Mouse (Mus musculus) limb, embryonic 14.5 days (tissue): ENCODE results near the gene Osbpl11. TPM values are rescaled to one million over a fixed set of nuclear protein-coding genes. Genes with fewer than 3 reads are reported as not detected.

ENCODE experiments used
- ATAC-seq: fragments of 200-750 bp; cut with Nextera tagmentation; 2 replicates; pipeline ENCODE4 v1.8.0; 2017; ENCODE audit warnings: low read depth, moderate number of reproducible peaks, moderate TSS enrichment; ENCODE audit not compliant: low FRiP score
- DNase-seq: peaks from one replicate; pipeline ENCODE4 v3.0.0-alpha.2; 2015; ENCODE audit warnings: low spot score
- H3K27ac ChIP-seq: fragments of 300-500 bp; sonication (generic); replicated peaks from 2 replicates; pipeline ENCODE4 v1.5.1; 2014; ENCODE audit warnings: low read depth, mild to moderate bottlenecking, low read length, moderate library complexity, mixed read lengths
- H3K27me3 ChIP-seq: fragments of 300-500 bp; sonication (generic); 2 replicates; pipeline ENCODE4 v1.6.1; 2014; ENCODE audit warnings: low read length, mixed read lengths; ENCODE audit not compliant: control insufficient read depth, insufficient read depth
- H3K36me3 ChIP-seq: fragments of 300-500 bp; sonication (generic); 2 replicates; pipeline ENCODE4 v1.6.1; 2014; ENCODE audit warnings: mild to moderate bottlenecking, low read length, moderate library complexity, mixed read lengths; ENCODE audit not compliant: control insufficient read depth, insufficient read depth
- H3K4me1 ChIP-seq: fragments of 300-500 bp; sonication (generic); 2 replicates; pipeline ENCODE4 v1.6.1; 2014; ENCODE audit warnings: antibody characterized with exemption, low read length, mixed read lengths; ENCODE audit not compliant: control insufficient read depth, insufficient read depth
- H3K4me2 ChIP-seq: fragments of 300-500 bp; sonication (generic); replicated peaks from 2 replicates; pipeline ENCODE4 v1.6.1; 2014; ENCODE audit warnings: low read depth, mild to moderate bottlenecking, low read length, moderate library complexity; ENCODE audit not compliant: severe bottlenecking
- H3K4me3 ChIP-seq: fragments of 300-500 bp; sonication (generic); replicated peaks from 2 replicates; pipeline ENCODE4 v1.5.1; 2014; ENCODE audit warnings: low read length
- H3K9ac ChIP-seq: fragments of 300-500 bp; sonication (generic); 2 replicates; pipeline ENCODE4 v1.6.1; 2014; ENCODE audit warnings: mild to moderate bottlenecking, low read depth, low read length, moderate library complexity; ENCODE audit not compliant: severe bottlenecking
- H3K9me3 ChIP-seq: fragments of 300-500 bp; sonication (generic); 2 replicates; pipeline ENCODE4 v1.6.1; 2016; ENCODE audit warnings: low read length; ENCODE audit not compliant: control insufficient read depth
- POLR2A ChIP-seq: fragments of 200-500 bp; IDR thresholded peaks from 2 replicates; pipeline ENCODE4 v1.8.0; 2012; ENCODE audit warnings: inconsistent platforms, mild to moderate bottlenecking, moderate library complexity, borderline replicate concordance; ENCODE audit not compliant: insufficient read depth, insufficient read length; ENCODE audit errors: extremely low read depth
- WGBS: fragments of 180-500 bp; shearing (Covaris S2); extraction: QIAGEN DNeasy Blood & Tissue Kit; methylation state at CpG from one replicate; pipeline ENCODE4 v1.1.7; 2014; 5-methylcytosine and 5-hydroxymethylcytosine counted together
- polyA plus RNA-seq, 2 experiments: library from polyadenylated mRNA; depleted of rRNA in 1 of 2; stranded (reverse) in 1 of 2; unstranded in 1 of 2; fragments of >200 nt; fragmentation: Nextera tagmentation in 1 of 2; extraction: Ambion mirVana in 1 of 2; gene quantifications; 2 replicates each; pipeline versions ENCODE4 v1.2.1 to v1.2.3; 2012 to 2014

The Osbpl11 gene
- polyA plus RNA-seq, 2 experiments, result 14.6 to 20.6 TPM

DNA sequence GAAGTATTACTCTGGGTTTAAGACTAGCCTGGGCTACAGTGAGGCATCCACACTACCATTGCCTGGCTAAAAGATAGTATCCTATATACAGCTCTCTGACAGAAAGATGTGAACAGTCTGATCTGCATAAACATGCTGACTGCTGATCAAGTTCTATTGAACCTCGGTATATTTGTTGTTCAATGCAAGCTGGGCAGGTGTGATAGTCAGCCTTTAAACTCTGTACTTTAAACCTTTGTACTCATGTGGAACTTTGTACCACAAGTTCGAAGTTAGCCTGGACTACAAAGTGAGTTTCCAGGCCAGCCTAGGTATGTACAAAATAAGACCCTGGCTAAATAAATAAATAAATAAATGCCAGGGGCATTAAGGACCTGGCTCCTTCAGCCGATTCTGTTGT, 37.6 kb downstream of the Osbpl11 start:
- Histone ChIP-seq H3K9ac (no peak overlapping the region), H3K4me1 (no peaks in the 10 kb centered on the region), H3K4me2 (no peak overlapping the region), H3K27ac (no peak overlapping the region), H3K9me3 (no peaks in the 10 kb centered on the region), H3K36me3 (peaks cover 55% of the 10 kb centered on the region), H3K27me3 (no peaks in the 10 kb centered on the region), H3K4me3 (no peak overlapping the region)
- 89% methylated on average over 3 of the region's 3 CpGs for WGBS
- ATAC-seq (no peak), DNase-seq (no peak)
- TF ChIP-seq POLR2A, result no peak

DNA sequence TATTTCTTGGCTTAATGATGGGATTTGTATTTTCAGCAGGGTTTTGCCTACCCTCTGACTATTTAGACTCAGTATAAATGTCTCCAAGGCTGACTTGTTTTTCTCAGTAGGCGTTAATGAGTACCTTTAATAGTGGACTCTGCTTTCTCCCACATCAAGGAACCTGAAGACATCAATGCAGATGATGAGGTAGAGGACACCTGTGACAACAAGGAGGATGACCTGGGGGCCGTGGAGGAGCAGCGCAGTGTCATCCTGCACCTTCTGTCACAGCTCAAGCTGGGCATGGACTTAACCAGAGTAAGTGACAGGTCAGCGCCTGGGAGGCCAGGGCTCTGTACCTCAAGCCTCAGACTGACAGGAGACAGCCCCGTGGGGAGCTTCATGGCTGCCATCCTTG, 39.5 kb downstream of the Osbpl11 start:
- peaks cover 68% of the 10 kb centered on the region for H3K36me3 ChIP-seq
- no peaks in the 10 kb centered on the region for H3K27me3 ChIP-seq
- no peaks in the 10 kb centered on the region for H3K4me1 ChIP-seq
- ATAC-seq (no peak), DNase-seq (no peak)
- no peak overlapping the region for H3K9ac ChIP-seq
- 88% methylated on average over 5 of the region's 5 CpGs for WGBS
- H3K4me2 ChIP-seq, result no peak overlapping the region
- TF ChIP-seq POLR2A, result no peak
- H3K27ac ChIP-seq, result no peak overlapping the region
- no peak overlapping the region for H3K4me3 ChIP-seq
- H3K9me3 ChIP-seq, result no peaks in the 10 kb centered on the region

DNA sequence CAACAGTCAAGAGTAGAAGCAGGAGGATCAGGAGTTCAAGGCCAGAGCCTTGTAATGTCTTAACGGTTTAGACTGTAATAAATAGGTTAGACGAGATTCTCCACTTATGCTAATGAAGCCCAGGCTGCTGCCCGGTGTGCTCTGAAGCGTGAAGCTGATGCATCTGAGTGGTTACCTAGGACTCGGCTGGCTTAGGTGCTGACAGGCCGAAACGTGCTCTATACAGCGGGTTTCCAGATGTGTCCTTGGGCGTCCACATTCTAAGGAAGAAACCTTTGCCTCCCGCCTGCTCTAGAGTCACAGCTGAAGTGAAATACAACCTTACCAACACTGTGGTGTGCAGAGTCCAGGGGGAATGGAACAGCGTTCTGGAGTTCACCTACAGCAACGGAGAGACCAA, 49.3 kb downstream of the Osbpl11 start:
- no peaks in the 10 kb centered on the region for H3K9me3 ChIP-seq
- no peak for TF ChIP-seq POLR2A
- no peak overlapping the region for H3K9ac ChIP-seq
- peaks cover 61% of the 10 kb centered on the region for H3K36me3 ChIP-seq
- no peak overlapping the region for H3K4me2 ChIP-seq
- no peak for DNase-seq
- ATAC-seq, result no peak
- H3K27ac ChIP-seq, result no peak overlapping the region
- 71% methylated on average over 12 of the region's 12 CpGs for WGBS
- H3K4me3 ChIP-seq, result no peak overlapping the region
- no peaks in the 10 kb centered on the region for H3K4me1 ChIP-seq
- H3K27me3 ChIP-seq, result no peaks in the 10 kb centered on the region

DNA sequence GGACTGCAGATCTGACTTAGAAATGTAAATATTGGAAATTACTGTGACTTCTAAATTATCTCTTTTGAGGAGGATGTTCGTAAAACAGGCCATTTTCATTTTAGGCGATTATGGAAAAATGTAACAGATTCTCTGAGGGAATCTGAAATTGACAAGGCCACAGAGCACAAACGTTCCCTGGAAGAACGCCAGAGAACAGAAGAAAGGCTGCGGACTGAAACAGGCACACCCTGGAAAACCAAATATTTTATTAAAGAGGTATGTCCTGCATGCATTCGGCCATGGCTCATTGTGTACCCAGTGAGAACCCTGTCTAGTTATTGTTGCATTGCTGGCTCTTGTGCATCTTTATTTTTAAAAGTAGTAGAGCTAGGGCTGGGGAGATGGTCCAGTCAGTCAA, 51.3 kb downstream of the Osbpl11 start:
- H3K4me1 ChIP-seq, result no peaks in the 10 kb centered on the region
- ATAC-seq, result no peak
- no peak for TF ChIP-seq POLR2A
- no peak overlapping the region for H3K27ac ChIP-seq
- 78% methylated on average over 6 of the region's 6 CpGs for WGBS
- H3K9me3 ChIP-seq, result no peaks in the 10 kb centered on the region
- H3K9ac ChIP-seq, result no peak overlapping the region
- no peaks in the 10 kb centered on the region for H3K27me3 ChIP-seq
- peaks cover 61% of the 10 kb centered on the region for H3K36me3 ChIP-seq
- H3K4me2 ChIP-seq, result no peak overlapping the region
- no peak overlapping the region for H3K4me3 ChIP-seq
- no peak for DNase-seq

DNA sequence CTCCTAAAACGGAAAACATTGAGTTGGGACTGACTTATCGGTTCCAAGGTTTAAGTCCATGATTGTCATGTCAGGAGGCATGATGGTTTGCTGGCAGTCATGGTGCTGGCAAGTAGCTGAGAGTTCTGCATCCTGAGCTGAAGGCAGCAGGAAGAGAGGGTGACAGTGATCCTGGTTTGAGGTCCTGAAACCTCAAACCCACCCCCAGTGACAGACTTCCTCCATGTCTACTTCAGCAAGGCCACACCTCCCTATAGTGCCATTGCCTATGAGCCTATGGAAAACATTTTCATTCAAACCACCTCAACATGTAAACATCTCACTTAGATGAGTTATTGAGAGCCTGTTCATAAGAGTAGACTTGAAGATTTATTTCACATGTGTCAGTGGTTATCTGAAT, 54.4 kb downstream of the Osbpl11 start:
- no peaks in the 10 kb centered on the region for H3K27me3 ChIP-seq
- WGBS, result 88% methylated on average over 2 of the region's 2 CpGs
- no peak overlapping the region for H3K27ac ChIP-seq
- DNase-seq, result no peak
- no peak for ATAC-seq
- no peaks in the 10 kb centered on the region for H3K4me1 ChIP-seq
- no peak overlapping the region for H3K4me2 ChIP-seq
- peaks cover 74% of the 10 kb centered on the region for H3K36me3 ChIP-seq
- H3K4me3 ChIP-seq, result no peak overlapping the region
- H3K9ac ChIP-seq, result no peak overlapping the region
- H3K9me3 ChIP-seq, result no peaks in the 10 kb centered on the region
- no peak for TF ChIP-seq POLR2A

DNA sequence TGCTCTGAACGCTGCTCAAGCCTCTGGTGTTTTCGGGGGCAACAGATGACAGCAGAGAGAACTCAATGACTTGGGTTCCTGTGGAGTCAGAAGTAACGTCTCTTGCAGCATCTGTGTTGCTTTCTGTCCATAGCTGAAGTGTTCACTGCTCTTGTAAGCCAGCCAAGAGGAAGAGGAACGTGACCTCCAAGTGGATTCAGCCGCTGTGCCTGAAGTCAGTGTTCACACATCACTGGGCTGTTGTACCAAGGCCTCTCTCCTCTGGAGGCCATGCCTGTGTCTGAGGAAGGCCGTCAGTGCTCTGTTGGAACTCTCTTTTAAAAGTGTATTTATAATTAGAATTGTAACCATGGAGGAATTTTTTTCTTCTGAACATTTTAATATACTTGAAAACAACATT, 57.2 kb downstream of the Osbpl11 start:
- ATAC-seq (no peak), DNase-seq (no peak)
- H3K4me2 ChIP-seq, result no peak overlapping the region
- no peak for TF ChIP-seq POLR2A
- no peaks in the 10 kb centered on the region for H3K4me1 ChIP-seq
- H3K36me3 ChIP-seq, result peaks cover 61% of the 10 kb centered on the region
- no peaks in the 10 kb centered on the region for H3K27me3 ChIP-seq
- H3K27ac ChIP-seq, result no peak overlapping the region
- no peaks in the 10 kb centered on the region for H3K9me3 ChIP-seq
- WGBS, result 79% methylated on average over 6 of the region's 6 CpGs
- H3K9ac ChIP-seq, result no peak overlapping the region
- H3K4me3 ChIP-seq, result no peak overlapping the region
